Mouse (Mus musculus) heart, embryonic 10.5 days (tissue): ENCODE results near the gene Foxn4. TPM values are rescaled to one million over a fixed set of nuclear protein-coding genes. Genes with fewer than 3 reads are reported as not detected.

Experiments used
- DNase-seq: peaks from one replicate; pipeline ENCODE4 v3.0.0-alpha.2; 2017; ENCODE audit warnings: low spot score
- H3K27ac ChIP-seq: fragments of 300-500 bp; sonication (generic); 2 replicates; pipeline ENCODE4 v1.5.1; 2016; ENCODE audit warnings: mild to moderate bottlenecking
- H3K27me3 ChIP-seq: fragments of 300-500 bp; sonication (generic); 2 replicates; pipeline ENCODE4 v1.6.1; 2016; ENCODE audit warnings: mild to moderate bottlenecking; ENCODE audit not compliant: poor library complexity, insufficient read depth, severe bottlenecking
- H3K36me3 ChIP-seq: fragments of 300-500 bp; sonication (generic); 2 replicates; pipeline ENCODE4 v1.6.1; 2016; ENCODE audit warnings: mild to moderate bottlenecking, moderate library complexity
- H3K4me1 ChIP-seq: fragments of 300-500 bp; sonication (generic); 2 replicates; pipeline ENCODE4 v1.6.1; 2016; ENCODE audit warnings: mild to moderate bottlenecking
- H3K4me3 ChIP-seq: fragments of 300-500 bp; sonication (generic); 2 replicates; pipeline ENCODE4 v1.5.1; 2016; ENCODE audit warnings: mild to moderate bottlenecking, moderate library complexity
- H3K9me3 ChIP-seq: fragments of 300-500 bp; sonication (generic); 2 replicates; pipeline ENCODE4 v1.6.1; 2016; ENCODE audit warnings: mild to moderate bottlenecking, moderate library complexity
- WGBS: fragments of 180-500 bp; shearing (Covaris S2); methylation state at CpG from one replicate; pipeline ENCODE4 v1.1.7; 2016; 5-methylcytosine and 5-hydroxymethylcytosine counted together
- polyA plus RNA-seq: library from polyadenylated mRNA; unstranded; fragments of >200 nt; fragmentation: Nextera tagmentation; extraction: Ambion mirVana; gene quantifications from 2 replicates; pipeline ENCODE4 v1.2.1, GENCODE M21; 2016

The Foxn4 gene
- polyA plus RNA-seq, 1 experiment from 2014 or later = not detected

- Histone ChIP-seq H3K9me3 (no peaks in the 10 kb centered on the region), H3K36me3 (no peaks in the 10 kb centered on the region), H3K27ac (no peak within 1 kb of the TSS), H3K27me3 (peaks cover 62% of the 10 kb centered on the region), H3K4me1 (no peaks in the 10 kb centered on the region), H3K4me3 (no peak within 1 kb of the TSS)
- no peak for DNase-seq
- 28% methylated on average over 13 of the region's 13 CpGs for WGBS
Measured at GRCm38 (mm10) chr5:114288874-114289273, 15.3 kb upstream of the Foxn4 start, which contains the start of gene Myo1h. TSS of gene Myo1h (plus strand) at chr5:114289166.

- no peak overlapping the region for H3K27ac ChIP-seq
- no peaks in the 10 kb centered on the region for H3K9me3 ChIP-seq
- DNase-seq = no peak
- no peaks in the 10 kb centered on the region for H3K36me3 ChIP-seq
- 80% methylated on average over 5 of the region's 5 CpGs for WGBS
- H3K4me1 ChIP-seq = no peaks in the 10 kb centered on the region
- no peak overlapping the region for H3K4me3 ChIP-seq
- H3K27me3 ChIP-seq = peaks cover 66% of the 10 kb centered on the region
Measured at GRCm38 (mm10) chr5:114288396-114288795, 14.8 kb upstream of the Foxn4 start.

- Histone ChIP-seq H3K27me3 (peaks cover 63% of the 10 kb centered on the region), H3K36me3 (no peaks in the 10 kb centered on the region), H3K4me1 (0 out of 2 replicates have a peak, but pooled peaks cover 3% of the 10 kb centered on the region), H3K9me3 (no peaks in the 10 kb centered on the region), H3K27ac (no peak overlapping the region), H3K4me3 (no peak overlapping the region)
- WGBS = 76% methylated on average over 16 of the region's 16 CpGs
- no peak for DNase-seq
Measured at GRCm38 (mm10) chr5:114286872-114287571, 13.4 kb upstream of the Foxn4 start.

DNA sequence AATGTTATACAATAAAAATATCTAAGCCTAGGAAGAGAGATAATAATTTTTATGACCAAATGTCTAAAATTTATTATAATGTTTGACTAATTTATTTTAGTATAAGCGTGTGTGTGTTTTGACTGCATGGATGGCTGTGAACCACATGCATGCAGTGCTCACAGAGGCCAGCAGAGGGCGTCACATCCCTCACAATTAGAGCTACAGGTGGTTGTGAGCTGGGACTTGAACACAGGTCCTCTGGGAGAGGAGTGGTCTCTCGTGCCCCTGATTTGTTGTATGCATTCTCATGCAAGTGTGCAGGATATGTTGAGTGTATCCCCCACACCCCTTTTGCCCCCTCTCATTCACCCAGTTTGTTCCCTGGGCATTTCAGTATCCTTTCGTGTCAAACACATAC, 12.5 kb upstream of the Foxn4 start:
- WGBS = 69% methylated on average over 4 of the region's 4 CpGs
- DNase-seq = no peak
- Histone ChIP-seq H3K27me3 (peaks cover 67% of the 10 kb centered on the region), H3K27ac (no peak overlapping the region), H3K36me3 (no peaks in the 10 kb centered on the region), H3K9me3 (no peaks in the 10 kb centered on the region), H3K4me1 (0 out of 2 replicates have a peak, but pooled peaks cover 3% of the 10 kb centered on the region), H3K4me3 (no peak overlapping the region)

DNA sequence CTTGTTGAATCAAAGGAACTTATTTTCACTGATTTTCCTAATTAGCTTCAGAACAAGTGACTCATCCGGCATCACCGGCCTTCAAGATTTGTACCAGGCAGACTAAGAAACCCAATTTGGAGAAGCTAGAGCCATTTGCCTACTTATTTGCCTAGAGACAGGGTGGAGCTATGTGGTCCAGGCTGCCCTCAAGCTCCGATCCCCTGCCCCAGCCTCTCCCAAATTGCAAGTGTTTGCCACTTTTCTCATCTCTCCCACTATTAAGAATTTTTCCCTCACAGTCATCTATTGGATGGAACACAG, 11.7 kb upstream of the Foxn4 start:
- Histone ChIP-seq H3K4me1 (0 out of 2 replicates have a peak, but pooled peaks cover 3% of the 10 kb centered on the region), H3K4me3 (no peak overlapping the region), H3K36me3 (no peaks in the 10 kb centered on the region), H3K27ac (no peak overlapping the region), H3K9me3 (no peaks in the 10 kb centered on the region), H3K27me3 (peaks cover 61% of the 10 kb centered on the region)
- DNase-seq = no peak
- 84% methylated on average over 3 of the region's 3 CpGs for WGBS

GRCm38 (mm10) chr5:114284604-114285397, 11.2 kb upstream of the Foxn4 start:
- DNase-seq = no peak
- WGBS = 78% methylated on average over 13 of the region's 13 CpGs
- Histone ChIP-seq H3K27ac (no peak overlapping the region), H3K4me1 (0 out of 2 replicates have a peak, but pooled peaks cover 3% of the 10 kb centered on the region), H3K4me3 (no peak overlapping the region), H3K36me3 (no peaks in the 10 kb centered on the region), H3K27me3 (peaks cover 59% of the 10 kb centered on the region), H3K9me3 (no peaks in the 10 kb centered on the region)

DNA sequence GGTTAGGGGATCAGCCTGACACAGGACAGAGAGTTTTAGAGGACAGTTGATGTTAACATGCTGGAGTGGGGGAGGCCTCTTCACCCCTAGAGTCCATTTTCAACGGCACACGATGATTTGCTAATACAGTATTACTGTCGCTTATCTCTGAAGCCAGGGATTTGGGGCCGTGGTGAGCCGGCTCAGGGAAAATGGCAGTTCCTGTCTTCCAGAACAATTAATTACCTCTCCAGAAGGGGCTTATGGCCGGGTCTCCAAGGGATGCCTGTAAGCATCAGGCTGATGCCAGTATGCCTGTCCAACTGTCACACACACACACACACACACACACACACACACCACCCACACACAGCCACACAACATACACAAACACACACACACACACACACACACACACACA, 8.7 kb upstream of the Foxn4 start:
- Histone ChIP-seq H3K27ac (no peak overlapping the region), H3K4me1 (0 out of 2 replicates have a peak, but pooled peaks cover 3% of the 10 kb centered on the region), H3K9me3 (no peaks in the 10 kb centered on the region), H3K36me3 (no peaks in the 10 kb centered on the region), H3K4me3 (no peak overlapping the region), H3K27me3 (peaks cover 59% of the 10 kb centered on the region)
- DNase-seq = no peak
- WGBS = 60% methylated on average over 6 of the region's 6 CpGs

DNA sequence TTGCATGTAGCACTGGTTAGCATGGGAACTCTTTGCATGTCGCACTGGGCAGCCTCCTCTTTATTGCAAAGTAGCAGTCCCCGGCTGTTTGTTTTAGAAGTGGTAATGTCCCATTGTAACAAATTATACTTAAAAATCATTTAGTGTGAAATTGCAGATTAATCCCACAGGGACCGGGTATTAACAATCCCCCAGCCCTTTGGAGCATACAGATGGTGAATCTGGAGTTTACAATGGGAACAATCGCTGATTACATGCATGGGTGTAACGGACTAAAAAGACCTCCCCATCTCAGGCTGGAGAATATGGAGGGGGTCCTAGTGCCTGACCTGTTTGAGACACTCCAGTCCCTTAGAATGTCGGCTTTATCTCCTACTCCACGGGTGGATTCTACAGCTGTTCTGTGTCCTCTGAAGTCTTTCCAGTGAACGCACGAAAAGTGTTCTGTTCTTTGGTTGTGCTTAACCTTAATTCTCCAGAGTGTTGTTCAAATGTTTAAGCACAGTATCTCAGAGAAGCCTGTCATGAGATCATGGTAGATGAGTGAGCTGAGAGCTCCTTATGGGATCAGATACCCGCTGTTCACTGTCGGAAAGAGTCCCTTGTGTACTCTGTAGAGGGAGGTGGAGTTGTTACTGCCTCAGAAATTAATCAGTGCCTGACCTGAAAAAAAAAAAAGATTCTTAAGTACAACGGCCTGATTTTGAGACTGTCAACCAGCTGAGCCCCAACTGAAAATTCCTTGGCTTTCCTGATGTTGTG, 6.0 kb upstream of the Foxn4 start:
- H3K27me3 ChIP-seq = peaks cover 75% of the 10 kb centered on the region
- no peak for DNase-seq
- 0 out of 2 replicates have a peak, but pooled peaks cover 3% of the 10 kb centered on the region for H3K4me1 ChIP-seq
- H3K27ac ChIP-seq = no peak overlapping the region
- no peaks in the 10 kb centered on the region for H3K9me3 ChIP-seq
- H3K36me3 ChIP-seq = no peaks in the 10 kb centered on the region
- H3K4me3 ChIP-seq = no peak overlapping the region
- WGBS = 55% methylated on average over 12 of the region's 12 CpGs

DNA sequence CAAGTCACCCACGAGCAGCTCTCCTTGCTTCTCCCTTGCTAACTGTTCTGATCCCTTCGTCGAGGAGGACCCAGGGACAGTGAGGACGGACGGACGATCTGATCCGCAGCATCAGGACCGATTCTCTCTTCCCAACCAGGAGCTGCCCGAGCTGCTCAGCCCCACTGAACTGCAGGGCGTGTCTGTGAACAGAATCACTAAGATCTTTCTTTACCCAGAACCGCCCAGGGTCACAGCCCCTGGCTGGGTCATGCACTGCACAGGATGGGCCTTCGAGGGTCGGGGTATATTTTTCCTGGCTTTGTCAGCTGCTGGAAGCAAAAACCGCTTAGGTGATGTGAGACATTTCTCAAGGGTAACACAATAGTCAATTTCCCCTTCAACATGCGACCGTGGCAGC, 2.4 kb upstream of the Foxn4 start:
- Histone ChIP-seq H3K4me1 (peaks cover 15% of the 10 kb centered on the region), H3K27ac (no peak overlapping the region), H3K27me3 (peaks cover 91% of the 10 kb centered on the region), H3K9me3 (no peaks in the 10 kb centered on the region), H3K4me3 (no peak overlapping the region), H3K36me3 (no peaks in the 10 kb centered on the region)
- no peak for DNase-seq
- WGBS = 41% methylated on average over 16 of the region's 16 CpGs

DNA sequence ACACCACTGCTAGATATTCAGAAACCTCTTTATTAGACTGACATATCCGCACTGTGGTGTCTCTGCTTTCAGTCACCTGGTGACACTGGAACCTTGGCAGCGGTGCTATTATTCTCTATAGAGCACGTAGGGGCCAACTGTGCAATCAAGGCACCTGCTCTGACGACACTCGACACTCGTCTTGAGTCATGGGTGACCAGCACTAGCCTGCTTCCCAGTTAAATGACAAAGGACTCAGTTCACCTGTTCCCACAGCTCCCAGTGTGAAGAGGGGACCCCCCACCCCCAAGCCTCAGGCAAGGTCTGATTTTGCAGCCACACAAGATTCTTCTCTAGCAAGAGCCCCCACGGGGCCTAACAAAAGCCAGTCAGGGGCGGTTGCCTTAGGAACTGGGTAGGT, 1.7 kb upstream of the Foxn4 start:
- Histone ChIP-seq H3K27me3 (peaks cover 97% of the 10 kb centered on the region), H3K4me1 (peaks cover 15% of the 10 kb centered on the region), H3K4me3 (no peak overlapping the region), H3K36me3 (no peaks in the 10 kb centered on the region), H3K9me3 (no peaks in the 10 kb centered on the region), H3K27ac (no peak overlapping the region)
- DNase-seq = no peak
- WGBS = 33% methylated on average over 8 of the region's 8 CpGs

DNA sequence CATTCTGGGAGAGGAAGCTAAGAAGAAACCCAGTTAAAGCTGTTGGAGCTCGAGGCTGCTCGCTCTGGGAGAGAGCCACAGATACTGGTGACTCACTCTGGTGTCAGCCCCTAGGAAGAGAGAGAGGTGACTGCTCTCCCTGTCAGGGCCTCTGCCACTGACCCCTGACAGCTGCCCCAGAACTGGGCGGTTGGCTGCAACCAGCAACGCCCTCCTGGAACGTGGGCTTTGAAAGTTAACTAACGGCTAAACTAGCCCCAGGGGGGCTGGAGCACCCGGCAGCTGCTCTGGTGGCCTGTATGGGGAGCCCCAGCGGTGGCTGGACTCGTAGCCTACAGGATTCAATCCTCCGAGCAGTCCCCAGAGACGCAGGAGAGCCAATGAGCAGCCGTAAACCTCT, 3.6 kb downstream of the Foxn4 start:
- Histone ChIP-seq H3K4me3 (no peak overlapping the region), H3K27me3 (peaks cover 96% of the 10 kb centered on the region), H3K36me3 (no peaks in the 10 kb centered on the region), H3K4me1 (peaks cover 25% of the 10 kb centered on the region), H3K9me3 (no peaks in the 10 kb centered on the region), H3K27ac (no peak overlapping the region)
- WGBS = 19% methylated on average over 12 of the region's 12 CpGs
- DNase-seq = no peak

- no peak overlapping the region for H3K27ac ChIP-seq
- no peak for DNase-seq
- H3K9me3 ChIP-seq = no peaks in the 10 kb centered on the region
- peaks cover 96% of the 10 kb centered on the region for H3K27me3 ChIP-seq
- H3K4me3 ChIP-seq = no peak overlapping the region
- 76% methylated on average over 7 of the region's 7 CpGs for WGBS
- no peaks in the 10 kb centered on the region for H3K36me3 ChIP-seq
- peaks cover 25% of the 10 kb centered on the region for H3K4me1 ChIP-seq
Measured at GRCm38 (mm10) chr5:114269499-114269898, 4.1 kb downstream of the Foxn4 start.

GRCm38 (mm10) chr5:114268646-114269045, 5.0 kb downstream of the Foxn4 start:
- no peak overlapping the region for H3K4me3 ChIP-seq
- peaks cover 95% of the 10 kb centered on the region for H3K27me3 ChIP-seq
- H3K9me3 ChIP-seq = no peaks in the 10 kb centered on the region
- WGBS = 47% methylated on average over 7 of the region's 7 CpGs
- H3K27ac ChIP-seq = no peak overlapping the region
- DNase-seq = no peak
- H3K36me3 ChIP-seq = no peaks in the 10 kb centered on the region
- peaks cover 16% of the 10 kb centered on the region for H3K4me1 ChIP-seq
